Mouse (Mus musculus) kidney, adult 2 months (tissue): ENCODE data around the gene Meis1.

Experiments used
- CTCF ChIP-seq: fragments of 200-500 bp; conservative IDR thresholded peaks from 2 replicates; pipeline ENCODE4 v1.5.1; 2011; ENCODE audit warnings: low read depth, mild to moderate bottlenecking, control low read depth, low read length, moderate library complexity, mixed read lengths; ENCODE audit not compliant: insufficient read depth, insufficient read length
- POLR2A ChIP-seq: fragments of 200-500 bp; IDR thresholded peaks from one replicate; pipeline ENCODE4 v1.6.1; 2011; ENCODE audit warnings: low read depth, low read length, control low read depth

GRCm38 (mm10) chr11:18866198-18866836 is 152.5 kb downstream of the Meis1 start:
- TF ChIP-seq POLR2A (no peak), CTCF (no peak)
